Mouse (Mus musculus) left cerebral cortex, adult 9 months (tissue): ENCODE measurements around the gene Tmem176a.

Source experiments
- DNase-seq, 2 experiments: peaks; one replicate each; pipeline ENCODE4 v3.0.0; 2022; ENCODE audit warnings: low spot score in 2 of 2

Gene Tmem176a

GRCm38 (mm10) chr6:48894938-48895818 lies 54.5 kb downstream of the Tmem176a start:
- DNase-seq: no peak

- no peak for DNase-seq
These were observed 55.2 kb downstream of the Tmem176a start for GRCm38 (mm10) chr6:48895941-48896340.
